Mouse (Mus musculus) liver, adult (tissue): ENCODE data around the gene Arnt2.

Source experiments
- GATA4 ChIP-seq: IDR thresholded peaks from 2 replicates; pipeline ENCODE4 v1.6.1; 2014; ENCODE audit warnings: mild to moderate bottlenecking, low read length; ENCODE audit not compliant: insufficient replicate concordance

Arnt2 gene

DNA sequence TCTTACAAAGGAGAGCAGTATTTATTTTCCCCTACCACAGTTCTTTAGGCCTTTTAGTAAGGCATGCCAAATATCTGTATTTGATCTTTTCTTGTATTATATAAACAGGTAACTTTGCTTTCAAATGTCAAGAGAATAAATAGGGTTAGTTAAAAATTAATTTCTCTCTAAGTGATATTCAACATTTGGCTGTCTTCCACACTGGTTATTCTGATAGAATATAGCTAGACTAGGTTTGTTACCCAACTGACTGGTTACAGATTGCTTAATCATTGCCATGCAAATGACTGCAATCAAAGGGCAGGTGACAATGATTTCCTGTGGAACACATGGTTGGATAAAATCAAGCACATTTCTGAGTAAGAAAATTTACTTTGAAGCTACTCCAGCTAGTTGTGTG is 7.5 kb upstream of the Arnt2 start:
- no peak for TF ChIP-seq GATA4

DNA sequence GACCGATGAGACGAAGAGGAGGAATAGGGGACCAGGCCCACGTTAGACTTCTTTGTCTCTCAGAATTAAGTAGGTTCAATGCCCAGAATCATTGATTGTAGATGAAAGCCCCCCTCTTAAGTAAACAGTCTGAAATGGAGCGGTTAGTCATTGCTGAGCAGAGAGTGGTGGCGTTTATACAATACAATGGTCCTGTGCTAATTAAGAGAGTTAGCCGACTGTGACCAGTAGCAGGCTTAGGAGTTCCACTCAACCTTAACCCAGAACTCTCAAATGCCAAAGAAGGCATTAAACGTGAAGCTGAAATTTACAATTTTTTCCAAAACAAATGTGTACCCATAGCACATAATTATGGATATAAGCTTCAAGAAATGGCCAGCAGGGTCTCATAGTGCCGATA is 2.6 kb upstream of the Arnt2 start:
- no peak for TF ChIP-seq GATA4

DNA sequence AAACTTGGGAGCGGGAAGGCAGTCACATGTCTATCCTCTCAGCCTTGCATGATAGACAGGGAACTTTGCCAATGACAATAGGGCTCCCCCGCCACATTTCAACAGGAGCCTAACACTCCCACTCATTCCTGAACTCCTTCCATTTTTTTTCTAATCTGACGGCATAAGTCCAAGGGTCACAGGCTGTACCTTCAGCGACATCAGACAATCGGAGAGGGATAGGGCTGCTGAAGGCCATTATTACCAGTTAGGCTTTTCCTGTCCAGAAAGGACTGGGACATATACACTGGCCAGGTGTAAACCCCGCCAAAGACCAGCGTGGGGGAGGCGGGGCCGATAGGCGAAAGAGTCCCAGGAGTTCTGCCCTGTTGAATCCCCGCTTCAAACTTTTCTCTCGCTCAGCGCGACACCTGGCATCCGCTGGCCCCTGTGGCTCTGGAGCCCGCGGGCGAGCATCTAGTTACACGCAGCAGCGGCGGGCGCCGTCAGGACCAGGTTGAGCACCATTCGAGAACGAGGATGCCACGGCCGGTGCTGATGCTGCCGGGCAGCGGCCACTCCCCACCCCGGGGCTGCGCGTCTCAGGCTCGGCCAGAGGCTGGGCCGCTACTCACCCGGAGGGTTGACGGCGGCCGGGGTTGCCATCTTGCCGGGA is 608 bp downstream of the Arnt2 start:
- no peak for TF ChIP-seq GATA4

DNA sequence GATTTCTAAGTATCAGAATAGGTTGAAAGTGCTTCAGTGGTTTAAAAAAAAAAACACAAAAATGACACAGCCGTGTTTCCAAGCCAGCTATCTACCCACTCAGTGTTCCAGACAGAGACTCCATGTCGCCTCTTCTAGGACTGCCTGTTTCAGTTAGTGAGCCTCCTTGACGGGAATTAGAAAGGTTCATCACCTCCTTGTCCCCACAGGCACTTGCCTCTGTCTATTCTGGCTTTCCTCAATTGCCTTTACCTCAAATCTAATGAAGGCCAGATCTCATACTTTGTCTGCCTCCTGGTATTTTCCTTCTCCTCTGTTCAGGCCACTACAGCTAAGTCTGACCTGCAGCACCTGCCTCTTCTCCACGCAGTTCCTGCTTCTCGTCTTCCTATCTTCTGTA is 1.7 kb downstream of the Arnt2 start:
- TF ChIP-seq GATA4, result no peak

DNA sequence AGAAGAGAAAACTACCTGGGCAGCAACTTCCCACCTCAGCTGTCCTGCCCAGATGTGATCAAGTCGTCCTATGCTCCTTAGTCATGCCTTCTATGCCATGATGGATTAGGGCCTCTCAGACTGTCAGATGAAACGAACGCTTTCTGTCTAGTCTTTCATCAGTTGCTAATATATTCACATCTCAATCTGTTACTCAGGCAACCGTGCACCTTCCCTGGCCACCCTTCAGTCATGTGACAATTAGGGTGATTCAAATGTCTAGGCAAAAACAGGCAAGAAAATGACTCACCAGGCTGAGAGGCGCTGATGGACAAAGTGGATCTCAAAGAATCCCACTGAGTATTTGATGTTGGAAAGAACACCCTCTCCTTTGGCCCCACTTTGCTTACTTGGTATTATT is 6.6 kb downstream of the Arnt2 start:
- no peak for TF ChIP-seq GATA4

DNA sequence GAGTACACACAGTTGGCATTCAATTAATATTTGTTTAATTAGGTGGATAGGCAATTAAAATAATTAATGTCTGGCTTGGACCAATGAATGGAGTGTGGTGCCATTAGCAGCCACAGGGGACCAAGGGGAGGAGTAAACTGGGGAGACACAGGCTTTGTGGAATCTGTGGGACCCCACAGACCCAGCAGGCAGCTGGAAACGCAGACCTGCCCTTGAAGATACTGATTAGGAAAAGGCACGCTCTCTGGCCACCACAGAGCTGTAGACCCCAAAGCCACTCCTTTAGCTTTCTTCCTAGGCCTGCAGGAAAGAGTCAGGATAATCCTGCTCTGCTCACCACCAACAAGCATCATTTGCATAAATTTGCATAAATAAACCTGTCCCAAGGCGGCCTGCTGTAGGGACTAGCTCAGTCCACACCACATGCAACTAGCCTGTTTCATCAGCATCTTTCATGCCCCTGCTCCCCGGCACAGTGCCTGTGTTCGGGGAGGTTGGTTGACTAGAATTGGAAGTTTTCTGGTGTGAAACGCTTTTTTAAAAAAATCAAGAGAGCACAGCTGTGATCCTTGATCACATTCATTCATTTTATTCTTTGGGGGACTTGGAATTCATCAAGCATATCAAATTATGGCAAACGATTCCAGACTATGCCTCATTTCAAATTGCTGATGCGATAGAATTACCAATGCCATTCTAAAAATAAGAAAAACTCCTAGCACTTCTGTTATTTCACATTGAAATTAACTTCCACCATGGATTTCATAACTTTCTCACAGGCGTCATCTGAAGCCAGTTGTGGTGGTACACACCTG is 8.1 kb downstream of the Arnt2 start:
- TF ChIP-seq GATA4, result no peak

DNA sequence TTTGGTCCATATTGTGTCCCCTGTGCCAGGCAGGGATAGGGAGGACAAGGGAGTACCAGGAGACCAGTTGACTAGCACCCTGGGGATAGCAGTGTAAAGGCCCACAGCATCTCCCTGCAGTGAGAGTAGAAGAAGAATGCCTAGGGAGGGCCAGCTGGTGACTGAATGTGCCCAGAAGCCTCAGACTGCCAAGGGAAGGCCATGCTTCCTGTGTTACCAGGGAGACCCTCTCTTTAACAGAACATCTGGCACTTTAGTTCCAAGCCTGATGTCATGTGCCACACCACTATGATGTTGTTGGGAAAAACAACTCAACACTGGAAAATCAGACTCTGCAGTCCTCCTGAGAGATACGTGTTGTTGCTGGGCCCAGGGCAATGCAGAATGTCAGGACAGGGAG is 12.7 kb downstream of the Arnt2 start:
- TF ChIP-seq GATA4, result no peak

DNA sequence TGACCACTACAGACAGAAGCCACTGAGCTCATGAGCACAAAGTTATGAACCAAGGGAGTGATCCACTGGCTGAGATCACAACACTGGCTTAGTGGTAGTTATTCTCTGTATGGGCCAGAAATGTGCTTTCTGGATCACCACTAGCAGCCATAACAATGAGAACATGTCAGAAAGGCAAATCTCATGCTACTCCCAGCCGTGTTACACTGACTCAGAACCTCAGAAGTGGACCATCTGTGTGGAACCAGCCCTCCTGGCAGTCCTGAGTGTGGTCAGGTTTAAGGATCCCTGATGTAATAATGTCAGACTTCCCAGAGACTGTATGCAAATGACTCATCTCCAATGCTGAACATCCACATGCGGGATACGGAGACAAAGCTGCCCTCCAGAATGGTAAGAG is 13.4 kb downstream of the Arnt2 start:
- TF ChIP-seq GATA4, result no peak

DNA sequence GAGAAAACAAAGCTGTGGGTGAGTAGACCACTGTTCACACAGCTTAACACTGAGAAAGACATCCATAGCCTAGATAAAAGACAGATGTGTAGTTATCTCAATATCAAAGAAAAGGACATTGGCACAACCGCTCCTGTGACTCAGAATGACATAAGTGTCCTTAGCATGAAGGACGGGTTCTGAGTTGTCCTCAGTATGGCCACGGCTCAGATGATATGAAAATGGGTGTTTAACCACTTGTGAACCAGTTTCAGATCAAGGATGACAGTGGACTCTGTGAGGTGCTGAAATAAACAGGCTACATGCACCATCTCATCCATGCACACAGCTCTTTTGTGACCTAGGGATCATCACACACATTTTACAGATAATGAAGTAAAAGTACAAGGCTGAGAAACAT is 22.1 kb downstream of the Arnt2 start:
- no peak for TF ChIP-seq GATA4

DNA sequence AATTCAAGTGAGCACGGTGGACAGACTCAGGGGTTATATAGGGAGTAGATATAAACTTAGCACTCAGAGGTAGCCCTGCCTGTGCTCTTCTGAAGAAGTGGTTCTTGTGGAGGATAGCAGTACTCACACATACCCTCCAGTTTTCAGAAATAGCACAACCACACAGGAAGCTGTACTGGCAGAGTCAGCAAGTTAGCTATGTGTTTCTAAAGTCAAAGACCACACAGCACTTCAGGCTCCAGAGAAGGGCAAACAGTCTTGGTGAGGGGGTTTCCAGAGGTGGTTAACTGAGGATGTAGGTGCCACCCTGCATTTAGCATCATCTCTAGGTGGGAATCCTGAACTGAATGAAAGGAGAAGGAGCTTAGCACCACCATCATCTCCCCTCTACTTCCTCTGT is 23.5 kb downstream of the Arnt2 start:
- no peak for TF ChIP-seq GATA4

DNA sequence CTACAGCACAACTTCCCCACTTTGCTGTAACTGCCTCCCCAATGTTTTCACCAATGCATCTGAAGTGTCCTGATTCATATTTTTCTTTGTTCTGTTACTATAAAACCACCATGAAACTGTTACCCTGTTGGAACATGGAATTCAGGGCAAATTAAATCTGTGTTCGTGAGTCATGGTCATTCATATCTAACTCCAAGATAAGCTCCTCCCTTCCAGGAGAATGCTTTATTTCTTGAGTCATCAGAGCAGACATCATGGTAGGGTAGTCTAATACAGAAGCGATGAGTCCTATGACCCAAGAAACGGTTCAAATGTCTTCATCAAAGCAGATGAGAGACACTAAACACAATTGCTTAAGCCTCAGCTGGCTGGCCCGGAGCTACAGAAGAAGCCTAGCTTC is 25.2 kb downstream of the Arnt2 start:
- no peak for TF ChIP-seq GATA4

DNA sequence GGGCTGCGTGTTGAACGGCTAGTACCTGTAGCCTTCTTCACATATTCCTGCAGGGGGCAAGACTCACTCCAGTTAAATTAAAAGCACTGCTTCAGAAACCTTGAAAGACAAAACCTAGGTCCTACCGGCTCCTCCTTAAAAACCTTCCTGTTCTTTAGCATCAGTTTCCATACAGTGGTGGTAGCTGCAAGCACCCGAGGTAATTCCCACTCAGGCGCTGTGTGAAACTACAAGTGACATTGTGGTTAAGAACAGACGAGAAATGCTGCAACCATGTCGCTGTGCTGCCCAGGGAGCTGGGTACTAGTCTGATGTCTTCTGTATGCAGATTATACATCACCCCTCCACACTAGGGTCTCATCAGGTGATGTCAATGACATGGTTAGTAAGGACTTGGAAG is 25.9 kb downstream of the Arnt2 start:
- TF ChIP-seq GATA4, result no peak

DNA sequence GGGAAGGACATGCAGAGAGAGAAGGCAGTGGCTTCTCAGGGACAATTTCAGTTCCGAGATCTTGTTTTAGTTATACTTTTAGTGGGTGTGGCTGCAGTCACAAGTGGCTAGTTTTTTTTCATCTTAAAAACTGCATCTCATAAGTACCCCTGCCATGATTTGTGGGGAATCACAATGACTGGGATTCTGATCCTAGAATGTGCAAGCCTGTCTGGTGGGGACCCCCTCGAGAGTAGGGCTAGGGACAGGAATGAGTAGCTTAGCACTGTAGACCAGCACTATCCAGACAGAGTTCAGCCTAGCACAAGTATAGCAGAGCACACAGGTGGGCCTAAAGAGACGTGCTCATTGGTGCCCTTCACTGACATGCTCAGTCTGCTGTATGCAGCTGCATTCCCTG is 27.6 kb downstream of the Arnt2 start:
- no peak for TF ChIP-seq GATA4

DNA sequence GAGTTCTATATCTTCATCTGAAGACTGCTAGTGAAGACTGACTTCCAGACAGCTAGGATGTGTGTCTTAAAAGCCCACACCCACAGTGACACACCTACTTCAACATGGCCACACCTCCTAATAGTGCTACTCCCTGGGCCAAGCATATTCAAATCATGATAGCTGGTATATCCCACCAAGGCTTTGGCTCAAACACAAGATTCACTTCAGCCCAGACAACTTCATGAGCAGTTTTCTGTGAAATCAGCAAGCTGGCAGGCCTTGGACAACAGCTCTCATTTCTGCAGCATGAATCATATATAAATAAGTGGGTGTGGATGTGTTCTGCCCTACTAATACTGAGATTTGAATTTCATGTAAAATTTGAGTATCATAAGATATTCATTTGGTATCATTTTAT is 29.2 kb downstream of the Arnt2 start:
- TF ChIP-seq GATA4, result no peak

DNA sequence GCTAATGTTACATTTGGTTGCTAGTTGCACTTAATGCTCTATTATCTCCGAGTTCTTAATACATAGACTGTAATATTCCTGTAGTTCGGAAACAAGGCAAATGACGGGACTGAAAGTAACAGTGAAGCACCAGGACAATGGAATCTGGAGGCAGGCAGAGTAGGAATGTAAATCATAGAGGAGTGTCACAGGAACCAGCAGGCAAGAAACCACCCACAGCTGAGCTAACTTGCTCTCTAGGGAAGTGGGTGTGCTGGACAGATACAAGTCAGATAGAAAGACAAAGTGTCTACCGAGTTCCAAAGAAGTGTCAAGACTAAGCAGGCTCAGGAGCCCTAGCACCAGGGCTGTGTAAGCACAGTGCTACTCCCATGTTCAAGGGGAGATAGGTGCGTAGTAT is 32.6 kb downstream of the Arnt2 start:
- TF ChIP-seq GATA4, result no peak

DNA sequence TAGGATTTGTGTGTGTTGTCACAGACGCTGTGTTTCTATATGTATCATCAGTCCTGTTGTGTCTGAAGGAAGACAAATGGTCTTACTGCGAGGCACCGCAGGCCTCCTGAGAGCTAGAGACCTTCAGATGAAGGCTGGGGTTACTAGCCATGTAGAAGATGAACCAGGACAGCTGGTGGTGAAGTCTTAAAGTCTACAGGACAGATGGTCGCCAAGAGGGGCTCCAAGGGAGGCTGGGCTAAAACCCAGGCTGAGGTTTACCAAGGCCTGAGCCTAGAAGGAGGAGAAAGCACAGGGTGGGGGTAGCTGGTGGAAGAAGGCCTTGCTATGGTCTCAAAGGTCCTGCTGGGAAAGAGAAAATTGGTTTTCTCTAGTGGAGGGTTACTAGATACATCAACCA is 36.3 kb downstream of the Arnt2 start:
- no peak for TF ChIP-seq GATA4

DNA sequence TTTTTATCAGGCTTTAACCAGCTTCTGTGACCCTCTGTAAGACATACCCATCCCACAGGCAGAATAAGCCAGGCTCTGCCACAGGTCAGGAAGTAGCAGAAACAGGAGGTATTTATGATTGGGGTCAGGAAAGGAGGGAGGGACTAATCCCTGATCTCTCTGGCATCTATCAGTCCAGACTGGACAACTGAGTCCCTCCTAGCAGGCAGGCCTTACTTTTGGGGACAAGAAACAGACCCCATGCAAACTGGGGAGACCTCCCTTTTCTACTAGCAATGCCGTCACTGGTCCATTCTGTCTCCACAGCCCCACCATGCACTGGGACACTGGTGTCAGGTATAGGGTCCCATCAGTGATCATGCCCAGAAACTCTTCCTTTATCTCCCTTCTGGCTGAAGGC is 37.1 kb downstream of the Arnt2 start:
- TF ChIP-seq GATA4, result no peak
